Mouse (Mus musculus) liver, embryonic 16.5 days (tissue): Measurements from ENCODE around the gene Myom3. TPM values are rescaled to one million over a fixed set of nuclear protein-coding genes. Genes with fewer than 3 reads are reported as not detected.
"Not testable (repeated sequence)": the region's sequence is repeated elsewhere in the genome, so short reads cannot be mapped to it uniquely, and the experiment has no call there.

ENCODE experiments used
- ATAC-seq: fragments of 200-750 bp; cut with Nextera tagmentation; 2 replicates; pipeline ENCODE4 v1.8.0; 2017; ENCODE audit warnings: low read depth, mild to moderate bottlenecking, moderate number of reproducible peaks, moderate library complexity
- H3K27ac ChIP-seq: fragments of 300-500 bp; sonication (generic); 2 replicates; pipeline ENCODE4 v1.5.1; 2014; ENCODE audit warnings: mild to moderate bottlenecking, low read length
- H3K27me3 ChIP-seq: fragments of 300-500 bp; sonication (generic); 2 replicates; pipeline ENCODE4 v1.6.1; 2014; ENCODE audit warnings: low read depth, low read length, mixed read lengths; ENCODE audit not compliant: control insufficient read depth, insufficient read depth
- H3K36me3 ChIP-seq: fragments of 300-500 bp; sonication (generic); 2 replicates; pipeline ENCODE4 v1.6.1; 2014; ENCODE audit warnings: mild to moderate bottlenecking; ENCODE audit not compliant: control insufficient read depth, insufficient read depth
- H3K4me1 ChIP-seq: fragments of 300-500 bp; sonication (generic); 2 replicates; pipeline ENCODE4 v1.6.1; 2014; ENCODE audit warnings: low read depth, low read length, mixed read lengths; ENCODE audit not compliant: control insufficient read depth
- H3K4me2 ChIP-seq: fragments of 300-500 bp; sonication (generic); 2 replicates; pipeline ENCODE4 v1.6.1; 2014; ENCODE audit warnings: low read depth, low read length, mixed read lengths
- H3K4me3 ChIP-seq: fragments of 300-500 bp; sonication (generic); 2 replicates; pipeline ENCODE4 v1.5.1; 2014; ENCODE audit warnings: low read depth, mild to moderate bottlenecking, low read length
- H3K9ac ChIP-seq: fragments of 300-500 bp; sonication (generic); 2 replicates; pipeline ENCODE4 v1.6.1; 2014; ENCODE audit warnings: low read depth, low read length
- H3K9me3 ChIP-seq: fragments of 300-500 bp; sonication (generic); replicated peaks from 2 replicates; pipeline ENCODE4 v1.6.1; 2016; ENCODE audit warnings: low read length; ENCODE audit not compliant: control insufficient read depth
- WGBS: fragments of 180-500 bp; shearing (Covaris S2); extraction: QIAGEN DNeasy Blood & Tissue Kit; methylation state at CpG from one replicate; pipeline ENCODE4 v1.1.7; 2014; ENCODE audit not compliant: insufficient replicate concordance; 5-methylcytosine and 5-hydroxymethylcytosine counted together
- polyA plus RNA-seq: library from polyadenylated mRNA; unstranded; fragments of >200 nt; fragmentation: Nextera tagmentation; extraction: Ambion mirVana; gene quantifications from 2 replicates; pipeline ENCODE4 v1.2.1, GENCODE M21; 2015

Gene Myom3
- 0.35 and 0.72 TPM in 2 replicates for polyA plus RNA-seq

GRCm38 (mm10) chr4:135759356-135759976, at the start of gene Myom3:
Myom3 (plus strand) TSS chr4:135759715.
- H3K27me3 ChIP-seq = no peaks in the 10 kb centered on the region
- H3K36me3 ChIP-seq = no peaks in the 10 kb centered on the region
- peaks cover 4% of the 10 kb centered on the region; the same call in 1 of the 2 replicates for H3K4me1 ChIP-seq
- no peak within 1 kb of the TSS for H3K27ac ChIP-seq
- no peak for ATAC-seq
- H3K9ac ChIP-seq = no peak within 1 kb of the TSS
- H3K9me3 ChIP-seq = no peaks in the 10 kb centered on the region
- H3K4me2 ChIP-seq = no peak within 1 kb of the TSS
- 38% methylated on average over 10 of the region's 10 CpGs for WGBS
- H3K4me3 ChIP-seq = no peak within 1 kb of the TSS

- Histone ChIP-seq H3K36me3 (no peaks in the 10 kb centered on the region), H3K9me3 (no peaks in the 10 kb centered on the region), H3K27me3 (no peaks in the 10 kb centered on the region), H3K27ac (no peak overlapping the region), H3K4me2 (no peak overlapping the region), H3K4me1 (peaks cover 5% of the 10 kb centered on the region), H3K4me3 (no peak overlapping the region), H3K9ac (no peak overlapping the region)
- WGBS = 23% methylated on average over 3 of the region's 3 CpGs
- ATAC-seq = peak; percentile 50
These were observed 49.1 kb upstream of the Myom3 start for GRCm38 (mm10) chr4:135710392-135710791.

GRCm38 (mm10) chr4:135714776-135715175, 44.7 kb upstream of the Myom3 start:
- Histone ChIP-seq H3K27ac (no peak overlapping the region), H3K9me3 (no peaks in the 10 kb centered on the region)
- ATAC-seq = no peak

GRCm38 (mm10) chr4:135716438-135716837, 43.1 kb upstream of the Myom3 start:
- not testable (repeated sequence) for H3K9ac ChIP-seq, H3K27ac ChIP-seq, H3K27me3 ChIP-seq, H3K9me3 ChIP-seq, H3K36me3 ChIP-seq, H3K4me2 ChIP-seq, H3K4me1 ChIP-seq, ATAC-seq, H3K4me3 ChIP-seq
- 84% methylated on average over 11 of the region's 11 CpGs for WGBS

More at GRCm38 (mm10) chr4:135714776-135715175, 44.7 kb upstream of the Myom3 start:
- no peak overlapping the region for H3K9ac ChIP-seq
- peaks cover 5% of the 10 kb centered on the region for H3K4me1 ChIP-seq
- H3K4me3 ChIP-seq = no peak overlapping the region
- no peak overlapping the region for H3K4me2 ChIP-seq
- 58% methylated on average over 8 of the region's 8 CpGs for WGBS
- no peaks in the 10 kb centered on the region for H3K27me3 ChIP-seq
- H3K36me3 ChIP-seq = no peaks in the 10 kb centered on the region

DNA sequence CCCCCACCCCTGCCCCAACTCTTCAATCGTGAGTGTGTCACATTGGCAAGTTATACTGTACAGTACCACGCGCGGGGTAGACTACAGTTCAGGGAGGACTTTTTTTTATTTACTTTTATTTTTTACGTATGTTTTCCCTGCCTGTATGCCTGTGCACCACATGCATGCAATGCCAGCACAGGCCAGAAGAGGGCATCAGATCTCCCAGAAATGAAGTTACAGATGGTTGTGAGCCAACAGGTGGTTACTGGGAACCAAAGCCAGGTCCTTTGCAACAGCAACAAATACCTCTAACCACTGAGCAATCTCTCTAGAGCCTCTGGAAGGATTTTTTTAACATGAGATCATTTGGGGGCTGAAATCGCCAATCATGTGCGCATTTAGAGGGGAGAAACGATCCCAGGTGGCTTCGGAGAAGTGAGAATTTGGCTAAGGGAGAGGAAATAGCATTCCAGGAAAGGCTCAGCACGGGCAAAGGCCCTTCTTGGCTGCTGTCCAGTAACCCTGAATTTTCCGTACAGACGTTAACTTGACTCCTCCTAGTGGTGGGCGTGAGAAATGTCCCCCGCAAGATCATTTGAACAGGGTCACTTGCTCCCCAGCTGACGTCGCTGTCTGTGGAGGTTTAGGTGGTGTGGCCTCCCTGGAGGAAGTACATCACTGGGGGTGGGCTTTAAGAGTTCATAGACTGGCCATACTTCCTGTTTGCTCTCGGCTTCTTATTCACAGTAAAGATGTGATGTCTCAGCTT, 36.8 kb upstream of the Myom3 start:
- no peaks in the 10 kb centered on the region for H3K27me3 ChIP-seq
- no peaks in the 10 kb centered on the region for H3K36me3 ChIP-seq
- H3K9ac ChIP-seq = no peak overlapping the region
- ATAC-seq = no peak
- peaks cover 5% of the 10 kb centered on the region; the same call in 1 of the 2 replicates for H3K9me3 ChIP-seq
- H3K4me2 ChIP-seq = no peak overlapping the region
- 70% methylated on average over 17 of the region's 17 CpGs for WGBS
- H3K4me1 ChIP-seq = peaks cover 5% of the 10 kb centered on the region
- no peak overlapping the region for H3K27ac ChIP-seq
- no peak overlapping the region for H3K4me3 ChIP-seq

GRCm38 (mm10) chr4:135726416-135726815, 33.1 kb upstream of the Myom3 start:
- Histone ChIP-seq H3K27ac (no peak overlapping the region), H3K4me1 (peaks cover 9% of the 10 kb centered on the region), H3K36me3 (no peaks in the 10 kb centered on the region), H3K27me3 (no peaks in the 10 kb centered on the region), H3K4me2 (no peak overlapping the region), H3K9ac (no peak overlapping the region), H3K9me3 (peaks cover 5% of the 10 kb centered on the region; the same call in 1 of the 2 replicates), H3K4me3 (no peak overlapping the region)
- ATAC-seq = no peak
- 60% methylated on average over 11 of the region's 11 CpGs for WGBS

- ATAC-seq = peak; percentile 74
- Histone ChIP-seq H3K4me1 (peaks cover 9% of the 10 kb centered on the region), H3K27me3 (no peaks in the 10 kb centered on the region), H3K4me3 (peak within 1 kb of the TSS; percentile 51), H3K27ac (no peak within 1 kb of the TSS), H3K4me2 (peak within 1 kb of the TSS; percentile 58), H3K9me3 (peaks cover 2% of the 10 kb centered on the region; the same call in 1 of the 2 replicates), H3K9ac (peak within 1 kb of the TSS; percentile 44; the same call in 1 of the 2 replicates), H3K36me3 (no peaks in the 10 kb centered on the region)
- WGBS = 11% methylated on average over 14 of the region's 14 CpGs
These were observed 31.7 kb upstream of the Myom3 start, which contains the start of gene Il22ra1 for GRCm38 (mm10) chr4:135727817-135728216. Il22ra1 (plus strand) TSS chr4:135728172.

GRCm38 (mm10) chr4:135730204-135730603, 29.3 kb upstream of the Myom3 start:
- H3K36me3 ChIP-seq = peaks cover 11% of the 10 kb centered on the region; the same call in 1 of the 2 replicates
- H3K9ac ChIP-seq = no peak overlapping the region
- no peak overlapping the region for H3K4me3 ChIP-seq
- H3K27ac ChIP-seq = no peak overlapping the region
- no peak overlapping the region for H3K4me2 ChIP-seq
- no peak for ATAC-seq
- WGBS = 67% methylated on average over 9 of the region's 9 CpGs
- H3K4me1 ChIP-seq = peaks cover 9% of the 10 kb centered on the region
- no peaks in the 10 kb centered on the region for H3K27me3 ChIP-seq
- no peaks in the 10 kb centered on the region for H3K9me3 ChIP-seq

GRCm38 (mm10) chr4:135730951-135731350, 28.6 kb upstream of the Myom3 start:
- no peak for ATAC-seq
- H3K27me3 ChIP-seq = no peaks in the 10 kb centered on the region
- no peak overlapping the region for H3K4me2 ChIP-seq
- H3K9me3 ChIP-seq = no peaks in the 10 kb centered on the region
- WGBS = 69% methylated on average over 8 of the region's 8 CpGs
- no peak overlapping the region for H3K27ac ChIP-seq
- H3K4me1 ChIP-seq = peaks cover 9% of the 10 kb centered on the region
- no peak overlapping the region for H3K4me3 ChIP-seq
- peaks cover 11% of the 10 kb centered on the region; the same call in 1 of the 2 replicates for H3K36me3 ChIP-seq
- H3K9ac ChIP-seq = no peak overlapping the region
